Mouse (Mus musculus) heart, postnatal 0 days (tissue): ENCODE results near the gene Gnai3. TPM values are rescaled to one million over a fixed set of nuclear protein-coding genes. Genes with fewer than 3 reads are reported as not detected.

Experiments
- ATAC-seq: fragments of 200-750 bp; cut with Nextera tagmentation; 2 replicates; pipeline ENCODE4 v1.8.0; 2017; ENCODE audit warnings: low read depth, moderate number of reproducible peaks, moderate library complexity; ENCODE audit not compliant: insufficient read depth
- DNase-seq: peaks from one replicate; pipeline ENCODE4 v3.0.0-alpha.2; 2016; ENCODE audit warnings: low spot score
- H3K27ac ChIP-seq: fragments of 300-500 bp; sonication (generic); 2 replicates; pipeline ENCODE4 v1.5.1; 2014; ENCODE audit warnings: low read depth, mild to moderate bottlenecking
- H3K27me3 ChIP-seq: fragments of 300-500 bp; sonication (generic); 2 replicates; pipeline ENCODE4 v1.6.1; 2014; ENCODE audit warnings: low read length, mixed read lengths; ENCODE audit not compliant: control insufficient read depth, insufficient read depth
- H3K36me3 ChIP-seq: fragments of 300-500 bp; sonication (generic); replicated peaks from 2 replicates; pipeline ENCODE4 v1.6.1; 2014; ENCODE audit warnings: low read length, mixed read lengths; ENCODE audit not compliant: control insufficient read depth, insufficient read depth
- H3K4me1 ChIP-seq: fragments of 300-500 bp; sonication (generic); 2 replicates; pipeline ENCODE4 v1.6.1; 2014; ENCODE audit warnings: antibody characterized with exemption; ENCODE audit not compliant: control insufficient read depth, insufficient read depth
- H3K4me2 ChIP-seq: fragments of 300-500 bp; sonication (generic); 2 replicates; pipeline ENCODE4 v1.6.1; 2014; ENCODE audit warnings: low read depth, mild to moderate bottlenecking, low read length, moderate library complexity
- H3K4me3 ChIP-seq: fragments of 300-500 bp; sonication (generic); 2 replicates; pipeline ENCODE4 v1.5.1; 2014; ENCODE audit warnings: low read depth, low read length
- H3K9ac ChIP-seq: fragments of 300-500 bp; sonication (generic); replicated peaks from 2 replicates; pipeline ENCODE4 v1.6.1; 2014; ENCODE audit warnings: low read depth, low read length, mixed read lengths
- H3K9me3 ChIP-seq: fragments of 300-500 bp; sonication (generic); replicated peaks from 2 replicates; pipeline ENCODE4 v1.6.1; 2016; ENCODE audit warnings: low read length; ENCODE audit not compliant: control insufficient read depth
- CTCF ChIP-seq: IDR thresholded peaks from 2 replicates; pipeline ENCODE4 v1.5.1; 2016; ENCODE audit warnings: antibody characterized with exemption, control low read depth, low read depth
- EP300 ChIP-seq: IDR thresholded peaks from 2 replicates; pipeline ENCODE4 v1.6.1; 2016; ENCODE audit warnings: antibody characterized with exemption, low read depth
- WGBS: fragments of 180-500 bp; shearing (Covaris S2); extraction: QIAGEN DNeasy Blood & Tissue Kit; methylation state at CpG from one replicate; pipeline ENCODE4 v1.1.7; 2014; 5-methylcytosine and 5-hydroxymethylcytosine counted together
- polyA plus RNA-seq: library from polyadenylated mRNA; unstranded; fragments of >200 nt; fragmentation: Nextera tagmentation; extraction: Ambion mirVana; gene quantifications from 2 replicates; pipeline ENCODE4 v1.2.1, GENCODE M21; 2015
- total RNA-seq: library from RNA; depleted of rRNA; stranded (reverse); fragments of >200 nt; gene quantifications from 2 replicates; pipeline ENCODE4 v1.2.3, GENCODE M21; 2014; ENCODE audit warnings: low replicate concordance; rRNA removed

Gene Gnai3
- 30.2 and 41.0 TPM in 2 replicates for total RNA-seq
- 35.8 and 37.4 TPM in 2 replicates for polyA plus RNA-seq

DNA sequence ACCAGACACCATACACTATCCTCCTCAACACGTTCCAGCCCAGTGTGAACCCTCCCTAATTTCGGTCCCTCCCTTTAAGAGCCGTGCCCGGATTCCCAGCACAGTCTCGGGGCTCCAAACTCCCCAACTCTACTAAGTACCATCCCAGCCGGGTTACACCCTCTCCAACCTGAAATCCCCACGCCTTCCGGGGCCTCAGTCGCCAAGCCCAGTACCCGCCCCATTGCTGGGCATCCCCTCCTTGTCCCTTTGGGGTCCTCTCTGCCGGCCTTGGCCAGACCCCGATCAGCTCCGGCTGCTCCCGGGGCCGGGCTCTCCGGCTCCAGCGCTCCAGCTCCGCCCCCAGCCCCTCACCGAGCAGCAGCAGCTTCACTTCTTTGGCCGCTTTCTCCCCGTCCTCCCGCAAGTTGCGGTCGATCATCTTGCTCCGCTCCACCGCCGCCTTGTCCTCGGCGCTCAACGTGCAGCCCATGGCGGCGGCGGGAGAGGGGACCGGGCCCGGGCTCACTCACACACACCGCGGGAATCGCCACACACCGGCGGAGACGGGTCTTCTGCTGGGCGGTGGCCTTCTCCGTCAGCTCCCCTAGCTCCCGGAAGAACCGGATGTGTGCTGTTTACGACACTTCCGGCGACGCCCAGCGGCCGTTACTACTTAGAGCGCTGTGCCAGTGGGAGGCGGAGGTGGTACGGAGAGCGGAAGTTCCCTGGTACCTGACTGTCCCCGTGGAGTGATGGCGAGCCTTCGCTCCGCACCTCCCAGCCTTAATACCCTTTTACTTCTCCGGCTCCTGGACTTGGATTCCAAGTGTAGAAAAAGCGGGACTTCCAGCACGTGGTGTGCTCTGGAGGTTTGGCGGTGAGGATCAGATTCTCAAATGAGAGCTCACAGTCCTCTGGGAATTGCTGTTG lies at the start of gene Gnai3:
TSS of gene Gnai3 (minus strand) at position 613 of the 912 bp plus-strand sequence.
- peak within 1 kb of the TSS; percentile 90 for H3K9ac ChIP-seq
- ATAC-seq (peak; percentile 93), DNase-seq (peak; percentile 94)
- peaks cover 22% of the 10 kb centered on the region for H3K4me1 ChIP-seq
- peak within 1 kb of the TSS; percentile 95 for H3K27ac ChIP-seq
- TF ChIP-seq CTCF, result peak; percentile 28; the same call in 1 of the 2 replicates
- peak; percentile 69; the same call in 1 of the 2 replicates for TF ChIP-seq EP300
- under 1% methylated on average over 62 of the region's 63 CpGs for WGBS
- H3K27me3 ChIP-seq, result no peaks in the 10 kb centered on the region
- no peaks in the 10 kb centered on the region for H3K9me3 ChIP-seq
- peak within 1 kb of the TSS; percentile 59 for H3K4me2 ChIP-seq
- H3K4me3 ChIP-seq, result peak within 1 kb of the TSS; percentile 82
- no peaks in the 10 kb centered on the region; the same call in none of the 2 replicates for H3K36me3 ChIP-seq

DNA sequence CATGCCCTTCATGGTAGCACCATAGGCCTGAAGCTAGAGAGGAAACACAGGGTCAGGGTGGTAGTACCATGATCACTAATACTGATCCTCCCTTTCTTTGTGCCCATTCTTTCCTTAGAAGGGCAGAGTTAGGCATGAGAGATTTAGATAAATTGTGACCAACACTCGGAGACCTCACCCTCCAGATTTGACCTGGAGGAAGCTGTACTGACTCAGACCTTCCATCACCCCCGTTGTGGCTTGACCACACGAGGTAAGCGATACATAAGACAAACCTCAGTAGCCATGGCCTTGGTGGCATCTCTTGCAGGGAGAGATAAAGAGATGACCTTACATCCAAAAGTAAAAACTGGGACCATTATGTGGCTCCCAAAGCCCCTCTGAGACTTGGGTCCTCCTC lies 49.3 kb upstream of the Gnai3 start:
- Histone ChIP-seq H3K4me2 (no peak overlapping the region), H3K27ac (no peak overlapping the region), H3K4me1 (peaks cover 21% of the 10 kb centered on the region), H3K27me3 (no peaks in the 10 kb centered on the region), H3K36me3 (peaks cover 5% of the 10 kb centered on the region; the same call in 1 of the 2 replicates), H3K4me3 (no peak overlapping the region), H3K9me3 (no peaks in the 10 kb centered on the region), H3K9ac (no peak overlapping the region)
- ATAC-seq, result no peak
- DNase-seq, result no peak
- TF ChIP-seq CTCF (no peak), EP300 (no peak)
- 86% methylated on average over 4 of the region's 4 CpGs for WGBS

DNA sequence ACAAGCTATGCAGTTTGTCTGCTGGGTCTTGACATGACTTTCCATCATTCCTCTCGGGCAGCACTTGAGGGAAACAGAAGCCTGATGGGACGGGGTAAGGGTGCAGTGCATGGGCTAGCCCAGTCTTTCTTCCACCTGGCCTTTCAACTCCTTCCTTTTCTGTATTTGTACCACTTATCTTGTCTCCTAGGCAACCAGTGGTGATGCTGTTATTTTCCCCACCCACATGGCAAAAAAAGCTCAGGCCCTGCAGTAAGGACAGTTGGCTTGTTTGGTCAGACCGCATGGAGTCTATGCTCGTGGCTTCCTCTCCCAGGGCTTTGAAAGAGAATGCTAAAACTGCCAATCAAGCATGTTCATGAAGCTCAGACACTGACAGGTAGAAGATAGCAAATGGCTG lies 47.7 kb upstream of the Gnai3 start:
- DNase-seq, result no peak
- 52% methylated on average over 4 of the region's 4 CpGs for WGBS
- Histone ChIP-seq H3K36me3 (peaks cover 5% of the 10 kb centered on the region; the same call in 1 of the 2 replicates), H3K27me3 (no peaks in the 10 kb centered on the region), H3K4me3 (no peak overlapping the region), H3K4me1 (peaks cover 21% of the 10 kb centered on the region), H3K9ac (no peak overlapping the region), H3K9me3 (no peaks in the 10 kb centered on the region), H3K4me2 (no peak overlapping the region), H3K27ac (no peak overlapping the region)
- no peak for ATAC-seq
- no peak for TF ChIP-seq EP300
- TF ChIP-seq CTCF, result no peak

DNA sequence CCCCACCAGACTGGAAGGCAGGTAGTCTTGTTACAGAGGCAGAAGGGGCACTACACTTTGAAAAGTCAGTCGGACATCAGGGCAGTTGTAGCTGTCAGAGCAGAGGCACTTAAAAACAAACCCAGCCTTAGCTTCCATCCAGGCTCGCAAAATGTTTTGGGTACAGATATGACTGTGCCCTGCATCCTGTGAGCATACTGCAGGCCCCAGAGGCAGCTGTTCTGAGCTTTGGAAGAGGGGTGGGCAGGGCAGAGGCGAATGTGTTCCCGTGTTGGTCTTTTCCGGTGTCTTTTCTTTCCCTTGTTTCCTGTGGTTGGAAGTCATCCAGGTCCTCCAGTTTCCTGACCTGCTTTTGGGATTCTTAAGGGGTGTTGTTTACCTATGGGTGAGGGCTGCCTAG lies 44.0 kb upstream of the Gnai3 start:
- no peak for DNase-seq
- Histone ChIP-seq H3K27me3 (peaks cover 1% of the 10 kb centered on the region; the same call in 1 of the 2 replicates), H3K36me3 (no peaks in the 10 kb centered on the region), H3K9ac (no peak overlapping the region), H3K4me1 (no peaks in the 10 kb centered on the region), H3K4me2 (no peak overlapping the region), H3K9me3 (no peaks in the 10 kb centered on the region), H3K4me3 (no peak overlapping the region), H3K27ac (no peak overlapping the region)
- no peak for ATAC-seq
- TF ChIP-seq EP300 (no peak), CTCF (no peak)
- 41% methylated on average over 5 of the region's 5 CpGs for WGBS

DNA sequence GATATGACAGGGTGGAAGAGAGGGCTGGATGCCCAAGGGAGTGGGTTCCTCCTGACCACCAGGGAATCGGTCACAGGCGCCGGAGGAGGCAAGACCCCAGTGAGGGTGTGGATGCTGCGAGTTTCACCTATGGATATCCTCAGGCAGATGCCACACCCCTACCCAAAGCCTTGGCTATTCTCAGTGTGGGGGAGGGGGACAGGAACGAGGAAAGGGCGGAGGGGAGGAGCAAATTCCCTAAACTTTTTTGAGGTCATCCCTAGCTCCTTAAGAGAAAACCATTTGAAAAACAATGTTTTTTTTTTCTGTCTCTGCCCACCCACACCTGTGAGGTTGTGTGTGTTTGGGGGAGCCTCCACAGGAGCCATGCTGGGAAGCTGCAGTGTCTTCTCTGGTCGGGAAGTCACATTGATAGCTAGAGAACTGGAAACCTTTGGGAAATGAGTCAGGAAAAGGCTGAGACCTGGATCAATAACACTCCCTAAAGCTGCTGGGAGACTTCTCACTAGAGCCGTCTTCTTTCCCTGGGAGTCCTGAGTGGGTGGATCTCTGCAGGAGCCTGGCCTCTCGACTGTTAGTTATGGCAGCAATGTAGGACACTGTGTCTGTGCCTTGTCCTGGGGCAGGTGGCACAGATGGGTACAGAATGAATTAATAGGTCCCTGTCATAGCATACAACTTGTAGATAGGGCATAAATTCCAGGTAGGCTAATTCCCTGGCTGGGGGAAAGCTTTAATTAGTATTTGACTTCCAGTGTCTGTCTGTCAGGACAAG lies 43.0 kb upstream of the Gnai3 start:
- Histone ChIP-seq H3K27me3 (peaks cover 5% of the 10 kb centered on the region; the same call in 1 of the 2 replicates), H3K27ac (no peak overlapping the region), H3K9ac (no peak overlapping the region), H3K4me3 (no peak overlapping the region), H3K36me3 (no peaks in the 10 kb centered on the region), H3K4me2 (no peak overlapping the region), H3K4me1 (no peaks in the 10 kb centered on the region), H3K9me3 (no peaks in the 10 kb centered on the region)
- TF ChIP-seq EP300, result no peak
- TF ChIP-seq CTCF, result no peak
- WGBS, result 72% methylated on average over 9 of the region's 9 CpGs
- no peak for ATAC-seq
- DNase-seq, result no peak
